9 mouse cellular contexts compared by ENCODE assay signal in genomic region chr10:21685122-21685798, GRCm38 (mm10).
DNase-seq lines count a peak whose midpoint lies in the region; ATAC-seq lines count a peak whose summit lies in the region.
"Had no signal": no experiment of that assay in that cellular context is flagged by ENCODE, and none has a peak within 500 bp of the region (broad histone marks: within the 10 kb centered on the region; RNA-seq: fewer than 3 reads in every experiment).

No protein-coding gene starts in this region.

- 21% methylated on average over 9 of the region's 9 CpGs for WGBS in heart, embryonic 11.5 days (ENCODE audit: insufficient replicate concordance)
- 22% methylated on average over 9 of the region's 9 CpGs for WGBS in liver, embryonic 15.5 days (ENCODE audit: insufficient replicate concordance)

- no peak overlapping the region for H3K9ac ChIP-seq in heart, embryonic 11.5 days (ENCODE audit: low read depth, low read length)
- no peak overlapping the region for H3K9ac ChIP-seq in liver, embryonic 15.5 days

- peak overlapping the region; percentile 6; the same call in 1 of the 2 replicates for H3K4me2 ChIP-seq in heart, embryonic 11.5 days
- no peak overlapping the region for H3K4me2 ChIP-seq in liver, embryonic 15.5 days

- H3K4me3 ChIP-seq in heart, embryonic 11.5 days (ENCODE audit: low read depth, low read length), result no peak overlapping the region
- H3K4me3 ChIP-seq in liver, embryonic 15.5 days (replicated peaks), result no peak overlapping the region

- no peaks in the 10 kb centered on the region for H3K36me3 ChIP-seq in heart, embryonic 11.5 days (ENCODE audit: control insufficient read depth, insufficient read depth, low read length)
- no peaks in the 10 kb centered on the region for H3K36me3 ChIP-seq in liver, embryonic 15.5 days (replicated peaks)
- H3K36me3 ChIP-seq: G1E had no signal

- peak overlapping the region; percentile 37 for H3K27ac ChIP-seq in heart, embryonic 11.5 days (ENCODE audit: low read depth, low read length)
- 0 out of 2 replicates have a peak overlapping the region, but pooled peaks have one; percentile 16 for H3K27ac ChIP-seq in liver, embryonic 15.5 days (replicated peaks)

- peaks cover 17% of the 10 kb centered on the region for H3K4me1 ChIP-seq in heart, embryonic 11.5 days (ENCODE audit: control insufficient read depth, insufficient read depth, low read length)
- peaks cover 10% of the 10 kb centered on the region; the same call in 1 of the 2 replicates for H3K4me1 ChIP-seq in liver, embryonic 15.5 days (replicated peaks)

- H3K9me3 ChIP-seq in heart, embryonic 11.5 days (replicated peaks; ENCODE audit: control insufficient read depth, low read length), result no peaks in the 10 kb centered on the region
- H3K9me3 ChIP-seq in liver, embryonic 15.5 days (replicated peaks), result no peaks in the 10 kb centered on the region
- H3K9me3 ChIP-seq: G1E had no signal

- peak; percentile 70 for DNase-seq in layer of hippocampus, adult 11-12 months (ENCODE audit: low spot score)
- no peak for DNase-seq in layer of hippocampus, adult 9-10 months (ENCODE audit: low spot score)
- peak; percentile 64 to 65 for DNase-seq in cerebellum, postnatal 10 days
- peak; percentile 69 to 77 for DNase-seq in kidney, postnatal 25 days
- peak; percentile 44 for DNase-seq in skeletal muscle tissue, adult 2 months (ENCODE audit: low read depth, low spot score)
- no peak for DNase-seq in c-Kit-positive CD71-positive TER-119-positive erythroid progenitor cells, embryonic 14.5 days (ENCODE audit: low spot score)

- no peaks in the 10 kb centered on the region for H3K27me3 ChIP-seq in heart, embryonic 11.5 days (ENCODE audit: control insufficient read depth, insufficient read depth, low read length)
- no peaks in the 10 kb centered on the region for H3K27me3 ChIP-seq in liver, embryonic 15.5 days

- ATAC-seq in heart, embryonic 11.5 days (replicated peaks; ENCODE audit: insufficient number of reproducible peaks, low FRiP score, low TSS enrichment), result peak; percentile 61; the same call in 1 of the 2 replicates
- 0 out of 2 replicates have a peak, but pooled peaks have one; percentile 39 for ATAC-seq in liver, embryonic 15.5 days (ENCODE audit: insufficient read depth)

Comparison
In these comparisons a context has a peak if more than half of its experiments do, and no peak if none do; other contexts are left out.
1. DNase-seq: peak in layer of hippocampus, adult 11-12 months (single experiment), cerebellum, postnatal 10 days (2 of 2), kidney, postnatal 25 days (2 of 2) and skeletal muscle tissue, adult 2 months (single experiment); none in layer of hippocampus, adult 9-10 months (single experiment) and c-Kit-positive CD71-positive TER-119-positive erythroid progenitor cells, embryonic 14.5 days (single experiment).